Mouse (Mus musculus) intestine, embryonic 14.5 days (tissue): ENCODE data around the gene Sebox. TPM values are rescaled to one million over a fixed set of nuclear protein-coding genes. Genes with fewer than 3 reads are reported as not detected.

ENCODE experiments used
- ATAC-seq: fragments of 200-750 bp; cut with Nextera tagmentation; replicated peaks from 2 replicates; pipeline ENCODE4 v1.8.0; 2017; ENCODE audit warnings: low read depth, moderate number of reproducible peaks, moderate TSS enrichment, moderate library complexity; ENCODE audit not compliant: low FRiP score, low TSS enrichment
- DNase-seq: peaks from one replicate; pipeline ENCODE4 v3.0.0-alpha.2; 2018; ENCODE audit warnings: low spot score
- H3K27ac ChIP-seq: fragments of 300-500 bp; sonication (generic); 2 replicates; pipeline ENCODE4 v1.5.1; 2014; ENCODE audit warnings: low read depth, mild to moderate bottlenecking, control low read depth
- H3K27me3 ChIP-seq: fragments of 300-500 bp; sonication (generic); replicated peaks from 2 replicates; pipeline ENCODE4 v1.6.1; 2014; ENCODE audit warnings: low read length, control low read depth; ENCODE audit not compliant: control insufficient read depth, insufficient read depth
- H3K36me3 ChIP-seq: fragments of 300-500 bp; sonication (generic); 2 replicates; pipeline ENCODE4 v1.6.1; 2014; ENCODE audit warnings: low read length, control low read depth; ENCODE audit not compliant: control insufficient read depth, insufficient read depth
- H3K4me1 ChIP-seq: fragments of 300-500 bp; sonication (generic); replicated peaks from 2 replicates; pipeline ENCODE4 v1.6.1; 2014; ENCODE audit warnings: low read length, control low read depth, mixed read lengths; ENCODE audit not compliant: control insufficient read depth, insufficient read depth
- H3K4me2 ChIP-seq: fragments of 300-500 bp; sonication (generic); 2 replicates; pipeline ENCODE4 v1.6.1; 2014; ENCODE audit warnings: low read length
- H3K4me3 ChIP-seq: fragments of 300-500 bp; sonication (generic); 2 replicates; pipeline ENCODE4 v1.5.1; 2014; ENCODE audit warnings: low read depth, low read length, control low read depth, mixed read lengths
- H3K9ac ChIP-seq: fragments of 300-500 bp; sonication (generic); 2 replicates; pipeline ENCODE4 v1.6.1; 2014; ENCODE audit warnings: mild to moderate bottlenecking, low read length
- H3K9me3 ChIP-seq: fragments of 300-500 bp; sonication (generic); 2 replicates; pipeline ENCODE4 v1.6.1; 2016; ENCODE audit warnings: low read length, control low read depth; ENCODE audit not compliant: control insufficient read depth
- WGBS: fragments of 180-500 bp; shearing (Covaris S2); extraction: QIAGEN DNeasy Blood & Tissue Kit; methylation state at CpG from one replicate; pipeline ENCODE4 v1.1.7; 2014; 5-methylcytosine and 5-hydroxymethylcytosine counted together
- polyA plus RNA-seq: library from polyadenylated mRNA; unstranded; fragments of >200 nt; fragmentation: Nextera tagmentation; extraction: Ambion mirVana; gene quantifications from 2 replicates; pipeline ENCODE4 v1.2.1, GENCODE M21; 2014

Gene Sebox
- polyA plus RNA-seq, 1 experiment from 2014 or later, result not detected

DNA sequence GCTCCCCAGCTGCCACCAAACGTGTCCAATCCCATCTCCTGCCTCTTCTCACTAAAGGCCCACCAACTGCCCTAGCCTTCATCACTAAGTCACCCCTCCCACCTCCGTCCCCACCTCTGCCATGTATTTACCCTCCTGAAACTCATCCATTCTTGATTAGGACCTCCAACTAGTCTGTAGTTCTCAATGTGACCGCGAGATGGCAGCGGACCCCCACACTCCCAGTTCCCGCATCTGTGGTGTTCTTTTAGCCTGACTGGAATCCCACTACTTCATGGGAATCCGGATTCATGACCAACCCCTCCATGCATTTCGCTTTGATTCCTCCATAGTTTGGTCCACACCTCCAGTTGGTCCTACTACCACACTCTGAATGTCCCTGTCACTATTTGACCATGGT, 15.1 kb upstream of the Sebox start:
- Histone ChIP-seq H3K4me3 (no peak overlapping the region), H3K9ac (no peak overlapping the region), H3K4me1 (no peaks in the 10 kb centered on the region), H3K9me3 (no peaks in the 10 kb centered on the region), H3K36me3 (no peaks in the 10 kb centered on the region), H3K27ac (no peak overlapping the region), H3K27me3 (peaks cover 59% of the 10 kb centered on the region), H3K4me2 (no peak overlapping the region)
- DNase-seq (peak; percentile 93), ATAC-seq (0 out of 2 replicates have a peak, but pooled peaks have one; percentile 21)
- WGBS, result 5% methylated on average over 8 of the region's 8 CpGs

- no peak overlapping the region for H3K9ac ChIP-seq
- H3K9me3 ChIP-seq, result no peaks in the 10 kb centered on the region
- peaks cover 67% of the 10 kb centered on the region for H3K27me3 ChIP-seq
- H3K27ac ChIP-seq, result no peak overlapping the region
- H3K36me3 ChIP-seq, result no peaks in the 10 kb centered on the region
- H3K4me2 ChIP-seq, result peak overlapping the region; percentile 42
- no peaks in the 10 kb centered on the region for H3K4me1 ChIP-seq
- ATAC-seq (0 out of 2 replicates have a peak, but pooled peaks have one; percentile 66), DNase-seq (peak; percentile 61)
- WGBS, result 12% methylated on average over 48 of the region's 48 CpGs
- peak overlapping the region; percentile 18 for H3K4me3 ChIP-seq
Measured at GRCm38 (mm10) chr11:78490781-78491241, 12.4 kb upstream of the Sebox start.

GRCm38 (mm10) chr11:78495904-78496303, 7.3 kb upstream of the Sebox start:
- ATAC-seq (no peak), DNase-seq (peak; percentile 80)
- H3K4me2 ChIP-seq, result no peak overlapping the region
- no peak overlapping the region for H3K27ac ChIP-seq
- peaks cover 6% of the 10 kb centered on the region; the same call in 1 of the 2 replicates for H3K4me1 ChIP-seq
- H3K9me3 ChIP-seq, result no peaks in the 10 kb centered on the region
- no peak overlapping the region for H3K9ac ChIP-seq
- WGBS, result 6% methylated on average over 6 of the region's 6 CpGs
- H3K27me3 ChIP-seq, result peaks cover 43% of the 10 kb centered on the region
- no peaks in the 10 kb centered on the region for H3K36me3 ChIP-seq
- no peak overlapping the region for H3K4me3 ChIP-seq

DNA sequence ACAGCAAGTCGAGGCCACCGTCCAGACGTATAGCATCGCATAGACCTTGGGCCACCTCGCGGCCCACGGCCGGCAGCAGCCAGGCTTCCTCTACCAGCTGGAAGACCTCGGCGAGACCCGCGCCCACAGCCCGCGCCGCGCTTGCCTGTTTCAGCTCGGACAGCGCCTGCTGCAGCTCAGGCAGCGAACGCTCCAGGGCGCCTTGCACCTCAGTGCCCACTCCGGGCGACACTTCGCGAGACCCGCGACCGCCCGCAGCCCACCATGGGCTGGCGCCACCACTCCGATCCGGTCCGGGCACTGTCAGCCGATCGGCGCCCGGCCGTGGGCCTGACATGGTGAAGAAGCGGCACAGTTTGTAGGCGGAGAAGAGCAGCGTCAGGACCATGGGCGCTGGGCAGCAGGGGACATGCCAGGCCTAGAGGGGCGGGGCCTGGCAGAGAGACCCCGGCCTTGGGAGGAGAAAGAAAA, 6.1 kb upstream of the Sebox start:
- H3K36me3 ChIP-seq, result no peaks in the 10 kb centered on the region
- peaks cover 31% of the 10 kb centered on the region for H3K27me3 ChIP-seq
- peaks cover 6% of the 10 kb centered on the region; the same call in 1 of the 2 replicates for H3K4me1 ChIP-seq
- no peaks in the 10 kb centered on the region for H3K9me3 ChIP-seq
- ATAC-seq, result peak; percentile 33
- peak overlapping the region; percentile 95 for H3K4me2 ChIP-seq
- under 1% methylated on average over 44 of the region's 44 CpGs for WGBS
- H3K27ac ChIP-seq, result no peak overlapping the region
- peak; percentile 58 for DNase-seq
- peak overlapping the region; percentile 41 for H3K9ac ChIP-seq
- H3K4me3 ChIP-seq, result peak overlapping the region; percentile 48

GRCm38 (mm10) chr11:78497544-78498522, 5.4 kb upstream of the Sebox start, which contains the start of gene Sarm1:
Gene Sarm1 (minus strand): TSS chr11:78497754.
- WGBS, result 3% methylated on average over 36 of the region's 36 CpGs
- H3K9me3 ChIP-seq, result no peaks in the 10 kb centered on the region
- DNase-seq (peak; percentile 94), ATAC-seq (peak; percentile 94)
- H3K4me3 ChIP-seq, result peak within 1 kb of the TSS; percentile 48
- H3K36me3 ChIP-seq, result no peaks in the 10 kb centered on the region
- peak within 1 kb of the TSS; percentile 41 for H3K9ac ChIP-seq
- H3K27me3 ChIP-seq, result peaks cover 30% of the 10 kb centered on the region
- H3K4me1 ChIP-seq, result peaks cover 6% of the 10 kb centered on the region; the same call in 1 of the 2 replicates
- H3K4me2 ChIP-seq, result peak within 1 kb of the TSS; percentile 95
- no peak within 1 kb of the TSS; the same call in 1 of the 2 replicates for H3K27ac ChIP-seq

- Histone ChIP-seq H3K27ac (no peak within 1 kb of the TSS; the same call in 1 of the 2 replicates), H3K4me2 (peak within 1 kb of the TSS; percentile 95), H3K36me3 (no peaks in the 10 kb centered on the region), H3K27me3 (peaks cover 30% of the 10 kb centered on the region), H3K9me3 (no peaks in the 10 kb centered on the region), H3K4me3 (peak within 1 kb of the TSS; percentile 48), H3K9ac (0 out of 2 replicates have a peak within 1 kb of the TSS, but pooled peaks have one; percentile 11), H3K4me1 (peaks cover 6% of the 10 kb centered on the region; the same call in 1 of the 2 replicates)
- DNase-seq (no peak), ATAC-seq (no peak)
- 54% methylated on average over 7 of the region's 7 CpGs for WGBS
Measured at GRCm38 (mm10) chr11:78499004-78499403, 4.2 kb upstream of the Sebox start, which contains the start of gene Vtn. Gene Vtn (plus strand): TSS chr11:78499091.

GRCm38 (mm10) chr11:78499543-78499942, 3.7 kb upstream of the Sebox start:
- no peaks in the 10 kb centered on the region for H3K9me3 ChIP-seq
- no peak overlapping the region for H3K27ac ChIP-seq
- DNase-seq (no peak), ATAC-seq (no peak)
- H3K4me1 ChIP-seq, result peaks cover 6% of the 10 kb centered on the region; the same call in 1 of the 2 replicates
- 50% methylated on average over 16 of the region's 16 CpGs for WGBS
- H3K9ac ChIP-seq, result no peak overlapping the region
- no peak overlapping the region for H3K4me2 ChIP-seq
- H3K4me3 ChIP-seq, result no peak overlapping the region
- H3K27me3 ChIP-seq, result peaks cover 26% of the 10 kb centered on the region
- H3K36me3 ChIP-seq, result no peaks in the 10 kb centered on the region

DNA sequence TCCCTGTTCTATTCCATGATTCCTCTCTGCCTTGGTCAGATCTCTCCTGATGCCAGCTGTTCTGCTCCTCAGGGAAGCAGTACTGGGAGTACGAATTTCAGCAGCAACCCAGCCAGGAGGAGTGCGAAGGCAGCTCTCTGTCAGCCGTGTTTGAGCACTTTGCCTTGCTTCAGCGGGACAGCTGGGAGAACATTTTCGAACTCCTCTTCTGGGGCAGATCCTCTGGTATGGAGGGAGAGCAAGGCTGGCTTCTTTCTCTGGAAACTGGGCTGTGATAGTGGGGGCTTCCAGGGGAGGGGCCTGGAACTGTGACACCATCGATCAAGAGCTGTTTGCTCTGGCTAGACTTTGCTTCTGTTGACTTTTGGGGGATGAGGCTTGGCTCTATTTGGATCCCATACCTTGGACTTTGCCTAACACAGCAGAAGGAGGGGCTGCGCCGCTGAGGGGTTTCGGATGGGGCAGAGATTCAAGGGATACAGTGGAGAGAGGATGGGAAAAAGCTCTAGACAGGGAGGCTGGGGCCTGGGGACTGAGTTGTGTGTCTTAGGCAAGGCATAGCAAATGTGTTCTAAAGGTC, 2.5 kb upstream of the Sebox start:
- no peak for ATAC-seq
- Histone ChIP-seq H3K36me3 (0 out of 2 replicates have a peak, but pooled peaks cover 1% of the 10 kb centered on the region), H3K27me3 (peaks cover 23% of the 10 kb centered on the region), H3K4me2 (no peak overlapping the region), H3K9me3 (no peaks in the 10 kb centered on the region), H3K4me3 (no peak overlapping the region), H3K27ac (no peak overlapping the region), H3K9ac (no peak overlapping the region), H3K4me1 (peaks cover 6% of the 10 kb centered on the region; the same call in 1 of the 2 replicates)
- no peak for DNase-seq
- 67% methylated on average over 9 of the region's 9 CpGs for WGBS
